27 mouse cellular contexts compared by ENCODE assay signal in genomic region chr5:9186467-9186866, GRCm38 (mm10).
"Had no signal": no experiment of that assay in that cellular context is flagged by ENCODE, and none has a peak within 500 bp of the region (broad histone marks: within the 10 kb centered on the region; RNA-seq: fewer than 3 reads in every experiment).

No protein-coding gene starts in this region.

- ATAC-seq: hindbrain, embryonic 16.5 days; inflammation-experienced regulatory T-cells, adult 6 months; intestine, embryonic 15.5 days; intestine, postnatal 0 days had no signal

- H3K27ac ChIP-seq: gastrocnemius, adult 2 months; heart, adult 2 months; heart, embryonic 13.5 days; heart, embryonic 15.5 days; hindbrain, embryonic 10.5 days; hindbrain, embryonic 12.5 days; hindbrain, embryonic 14.5 days; intestine, embryonic 15.5 days; layer of hippocampus, adult 2 months; left cerebral cortex, adult 2 months; limb, embryonic 13.5 days; limb, embryonic 15.5 days had no signal

- DNase-seq: gastrocnemius, adult 2 months; gastrocnemius, postnatal 10 days; gastrocnemius, postnatal 25 days; heart, adult 11 months; heart, adult 2 months; heart, postnatal 14 days; heart, postnatal 36 days; kidney, adult 18-20 months; kidney, adult 8-10 months; kidney, postnatal 10 days; kidney, postnatal 25 days; kidney, postnatal 4 days; left cerebral cortex, postnatal 4 days had no signal

- H3K4me2 ChIP-seq: heart, embryonic 11.5 days; heart, embryonic 13.5 days; heart, embryonic 15.5 days; hindbrain, embryonic 12.5 days; hindbrain, embryonic 14.5 days; intestine, embryonic 15.5 days; limb, embryonic 13.5 days; limb, embryonic 15.5 days had no signal

- H3K9me3 ChIP-seq: heart, embryonic 13.5 days; heart, embryonic 15.5 days; hindbrain, embryonic 10.5 days; hindbrain, embryonic 12.5 days; intestine, embryonic 15.5 days; limb, embryonic 13.5 days; limb, embryonic 15.5 days had no signal

- H3K36me3 ChIP-seq: heart, embryonic 13.5 days; heart, embryonic 15.5 days; hindbrain, embryonic 10.5 days; hindbrain, embryonic 12.5 days; intestine, embryonic 15.5 days; limb, embryonic 13.5 days; limb, embryonic 15.5 days had no signal

- H3K27me3 ChIP-seq: heart, embryonic 13.5 days; heart, embryonic 15.5 days; hindbrain, embryonic 12.5 days; intestine, embryonic 15.5 days; limb, embryonic 13.5 days; limb, embryonic 15.5 days had no signal

- H3K4me3 ChIP-seq: gastrocnemius, adult 2 months; heart, adult 2 months; heart, embryonic 13.5 days; heart, embryonic 15.5 days; hindbrain, embryonic 10.5 days; hindbrain, embryonic 12.5 days; intestine, embryonic 15.5 days; layer of hippocampus, adult 2 months; left cerebral cortex, adult 2 months; limb, embryonic 13.5 days; limb, embryonic 15.5 days had no signal

- H3K4me1 ChIP-seq: heart, embryonic 13.5 days; heart, embryonic 15.5 days; hindbrain, embryonic 10.5 days; hindbrain, embryonic 12.5 days; intestine, embryonic 15.5 days; limb, embryonic 13.5 days; limb, embryonic 15.5 days had no signal

- H3K9ac ChIP-seq: heart, embryonic 13.5 days; heart, embryonic 15.5 days; hindbrain, embryonic 12.5 days; hindbrain, embryonic 14.5 days; intestine, embryonic 15.5 days; limb, embryonic 13.5 days; limb, embryonic 15.5 days had no signal
